Mouse (Mus musculus) spleen, adult 10 weeks (tissue): ENCODE measurements around the gene Gm5108. TPM values are rescaled to one million over a fixed set of nuclear protein-coding genes. Genes with fewer than 3 reads are reported as not detected.

Experiments used
- polyA plus RNA-seq: library from polyadenylated mRNA; stranded (reverse); fragments of 350-450 nt; fragmentation: Illumina TruSeq; extraction: RNeasy Lipid Tissue Mini Kit (QIAGEN cat#74804); gene quantifications from one replicate; pipeline ENCODE4 v1.2.3, GENCODE M21; 2015; ENCODE audit warnings: low replicate concordance; ENCODE audit not compliant: insufficient read depth

Gene Gm5108
- not detected for polyA plus RNA-seq

DNA sequence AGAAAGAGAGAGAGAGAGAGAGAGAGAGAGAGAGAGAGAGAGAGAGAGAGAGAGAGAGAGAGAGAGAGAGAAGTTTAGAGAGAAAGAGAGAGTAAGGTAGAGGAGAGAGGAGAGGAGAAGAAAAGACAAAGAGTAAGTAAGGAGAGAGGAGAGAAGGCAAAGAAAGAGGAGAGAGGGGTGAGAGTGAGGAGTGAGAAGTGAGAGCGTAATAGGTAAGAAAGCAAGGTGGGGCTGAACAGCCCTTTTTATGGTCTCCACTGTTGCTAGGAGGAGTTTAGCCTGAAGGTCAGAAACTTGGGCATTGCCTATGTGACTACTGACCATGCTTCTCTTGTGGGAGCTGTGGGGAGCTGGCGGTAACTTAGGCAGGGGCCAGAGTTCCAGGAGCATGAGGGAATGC lies at the start of gene Gm5108:
Gene Gm5108 (plus strand): TSS at position 301 of the 400 bp plus-strand sequence.

GRCm38 (mm10) chr5:67946321-67946720 lies 4.9 kb downstream of the Gm5108 start, which contains the start of gene Gm21905:
TSS of gene Gm21905 (minus strand) at chr5:67946421.

Other genes with a start within 250 kb of the Gm5108 start
- gene Atp8a1, start 94.2 kb upstream of the Gm5108 start, polyA plus RNA-seq: 64.6 TPM
- not detected for gene Gm21905, start 4.8 kb downstream of the Gm5108 start, polyA plus RNA-seq
- gene Grxcr1, start 90.2 kb downstream of the Gm5108 start, polyA plus RNA-seq: not detected